Mouse (Mus musculus) small intestine, adult 2 months (tissue): ENCODE measurements around the gene Tnfaip1.

ENCODE experiments used
- CTCF ChIP-seq: fragments of 200-500 bp; IDR thresholded peaks from 2 replicates; pipeline ENCODE4 v1.5.1; 2012; ENCODE audit warnings: low read depth, mild to moderate bottlenecking, control low read depth, inconsistent platforms, low read length, moderate library complexity, mixed read lengths; ENCODE audit not compliant: insufficient replicate concordance, insufficient read length; ENCODE audit errors: extremely low read depth
- POLR2A ChIP-seq: fragments of 200-500 bp; IDR thresholded peaks from 2 replicates; pipeline ENCODE4 v1.6.1; 2012; ENCODE audit warnings: low read depth, mild to moderate bottlenecking, control low read depth, inconsistent platforms, low read length, moderate library complexity

- TF ChIP-seq CTCF (no peak), POLR2A (no peak)
Observed at GRCm38 (mm10) chr11:78513106-78513790, 22.9 kb downstream of the Tnfaip1 start.
